ENCODE assay signal across 8 mouse cellular contexts in genomic region chr7:128705735-128706134, GRCm38 (mm10). TPM values are rescaled to one million over a fixed set of nuclear protein-coding genes. Genes with fewer than 3 reads are reported as not detected.
DNase-seq lines count a peak whose midpoint lies in the region; ATAC-seq and TF ChIP-seq lines count a peak whose summit lies in the region.

No protein-coding gene starts in this region.

- H3K4me2 ChIP-seq in hindbrain, postnatal 0 days (ENCODE audit: low read depth, low read length), result no peak overlapping the region

- no peak overlapping the region for H3K4me3 ChIP-seq in hindbrain, postnatal 0 days (ENCODE audit: low read length)

- peak; percentile 69 to 80 for DNase-seq in cerebellum, postnatal 36 days
- DNase-seq in frontal cortex, postnatal 36 days (ENCODE audit: low spot score in 2 of 2), result peak; percentile 65 to 84
- DNase-seq in hindbrain, postnatal 0 days (ENCODE audit: low spot score), result peak; percentile 84
- peak; percentile 72 to 74 for DNase-seq in left cerebral cortex, adult 18-20 months (ENCODE audit: low spot score in 2 of 2)
- DNase-seq in right cerebral cortex, postnatal 10 days (ENCODE audit: low spot score in 2 of 2), result peak; percentile 74 to 78
- peak; percentile 56 for DNase-seq in yolk sac, embryonic 10.5 days (ENCODE audit: low spot score)

- H3K9me3 ChIP-seq in hindbrain, postnatal 0 days (ENCODE audit: low read length), result no peaks in the 10 kb centered on the region

- no peaks in the 10 kb centered on the region for H3K27me3 ChIP-seq in hindbrain, postnatal 0 days (ENCODE audit: insufficient read depth, low read length)

- H3K4me1 ChIP-seq in hindbrain, postnatal 0 days (ENCODE audit: insufficient read depth, low read length), result no peaks in the 10 kb centered on the region

- peak; percentile 99 for TF ChIP-seq CTCF in hindbrain, postnatal 0 days (IDR thresholded peaks at IDR 0.05; ENCODE audit: low read depth)

- H3K27ac ChIP-seq in hindbrain, postnatal 0 days, result no peak overlapping the region

- no peak overlapping the region for H3K9ac ChIP-seq in hindbrain, postnatal 0 days (replicated peaks; ENCODE audit: low read length)

- H3K36me3 ChIP-seq in hindbrain, postnatal 0 days (ENCODE audit: insufficient read depth, low read length), result peaks cover 70% of the 10 kb centered on the region

- 23% methylated on average over 4 of the region's 4 CpGs for WGBS in hindbrain, postnatal 0 days

- peak; percentile 52 for ATAC-seq in activated CD4-positive, CD25-positive, alpha-beta regulatory T cell, adult 4 months
- ATAC-seq in hindbrain, postnatal 0 days, result peak; percentile 89
- peak; percentile 96 for ATAC-seq in megakaryocyte, adult 5-6 weeks (ENCODE audit: poor library complexity, severe bottlenecking)

RNA-seq across cellular contexts. Expression of gene Mcmbp, which starts 34.6 kb away (rescaled TPM):
- 10 to 100 TPM; 64.4 to 86.7 TPM for polyA plus RNA-seq in activated CD4-positive, CD25-positive, alpha-beta regulatory T cell, adult 4 months (2017; shearing (Covaris generic))
- 28.7 and 39.4 TPM in 2 replicates for total RNA-seq in hindbrain, postnatal 0 days (2014; rRNA removed)
- 38.5 and 41.2 TPM in 2 replicates for polyA plus RNA-seq in hindbrain, postnatal 0 days (2015; fragmentation: Nextera tagmentation; extraction: Ambion mirVana)
- 10 to 100 TPM; 22.8 to 25.3 TPM for total RNA-seq in left cerebral cortex, adult 18-20 months (2021)
- 127 and 133 TPM in 2 replicates for total RNA-seq in megakaryocyte, adult 5-6 weeks (2015)
- total RNA-seq in megakaryocyte, adult 5-6 weeks (2017), result 77.4 and 95.5 TPM in 2 replicates

RNA-seq across cellular contexts. Expression of gene Sec23ip, which starts 39.0 kb away (rescaled TPM):
- 10 to 100 TPM; 29.9 to 34.2 TPM for polyA plus RNA-seq in activated CD4-positive, CD25-positive, alpha-beta regulatory T cell, adult 4 months (2017; shearing (Covaris generic))
- 18.7 and 19.0 TPM in 2 replicates for total RNA-seq in hindbrain, postnatal 0 days (2014; rRNA removed)
- 24.6 and 26.1 TPM in 2 replicates for polyA plus RNA-seq in hindbrain, postnatal 0 days (2015; fragmentation: Nextera tagmentation; extraction: Ambion mirVana)
- total RNA-seq in left cerebral cortex, adult 18-20 months (2021), result 10 to 100 TPM; 39.1 to 41.6 TPM
- total RNA-seq in megakaryocyte, adult 5-6 weeks (2015), result 29.1 and 41.2 TPM in 2 replicates
- 36.6 and 41.5 TPM in 2 replicates for total RNA-seq in megakaryocyte, adult 5-6 weeks (2017)
